Mouse (Mus musculus) olfactory bulb, adult 2 months (tissue): Measurements from ENCODE around the gene Gm21970.

Experiments
- CTCF ChIP-seq: fragments of 200-500 bp; IDR thresholded peaks from 2 replicates; pipeline ENCODE4 v1.5.1; 2012; ENCODE audit warnings: low read depth, mild to moderate bottlenecking, low read length, moderate library complexity; ENCODE audit not compliant: insufficient read depth
- POLR2A ChIP-seq: fragments of 200-500 bp; IDR thresholded peaks from 2 replicates; pipeline ENCODE4 v1.6.1; 2012; ENCODE audit warnings: mild to moderate bottlenecking, low read depth, low read length, moderate library complexity; ENCODE audit not compliant: insufficient read depth

- TF ChIP-seq CTCF (no peak), POLR2A (no peak)
Observed at GRCm38 (mm10) chr16:91367066-91367465, 24.5 kb upstream of the Gm21970 start.
